Mouse (Mus musculus): ENCODE results near the gene Lifr. TPM values are rescaled to one million over a fixed set of nuclear protein-coding genes. Genes with fewer than 3 reads are reported as not detected.

The Lifr gene
- polyA plus RNA-seq, 1 experiment from 2014 or later: 31.4 TPM

DNA sequence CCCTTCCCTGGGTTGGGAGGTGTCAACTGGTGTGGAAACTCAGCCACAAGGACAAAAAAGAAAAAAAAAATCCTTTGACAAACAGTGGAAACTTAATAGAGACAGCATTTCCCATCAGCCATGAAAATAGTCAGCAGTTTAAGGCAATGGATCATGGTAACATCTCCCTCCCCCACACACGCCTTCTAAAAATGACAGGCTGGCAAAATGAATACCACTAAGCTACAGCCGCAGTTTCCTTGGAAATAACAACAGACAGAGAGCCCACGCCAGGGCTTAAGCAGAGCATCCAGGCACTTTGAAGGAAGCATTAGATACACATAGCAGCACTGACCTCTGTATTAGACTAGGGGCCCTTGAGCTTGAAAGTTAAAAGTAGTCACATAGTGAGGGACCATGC lies 150.5 kb downstream of the Lifr start:
- no peak for ATAC-seq (replicated peaks; ENCODE audit: insufficient number of reproducible peaks, low FRiP score, low TSS enrichment)
- no peak overlapping the region for H3K9ac ChIP-seq (ENCODE audit: low read depth, low read length)
- H3K36me3 ChIP-seq (ENCODE audit: control insufficient read depth, insufficient read depth, low read length): no peaks in the 10 kb centered on the region
- H3K4me2 ChIP-seq: no peak overlapping the region
- no peak overlapping the region for H3K27ac ChIP-seq (ENCODE audit: low read depth, low read length)
- no peaks in the 10 kb centered on the region for H3K9me3 ChIP-seq (replicated peaks; ENCODE audit: control insufficient read depth, low read length)
- no peaks in the 10 kb centered on the region; the same call in 1 of the 2 replicates for H3K27me3 ChIP-seq (ENCODE audit: control insufficient read depth, insufficient read depth, low read length)
- H3K4me1 ChIP-seq (ENCODE audit: control insufficient read depth, insufficient read depth, low read length): no peaks in the 10 kb centered on the region
- 80% methylated on average over 3 of the region's 3 CpGs for WGBS (ENCODE audit: insufficient replicate concordance)
- H3K4me3 ChIP-seq (ENCODE audit: low read depth, low read length): no peak overlapping the region

DNA sequence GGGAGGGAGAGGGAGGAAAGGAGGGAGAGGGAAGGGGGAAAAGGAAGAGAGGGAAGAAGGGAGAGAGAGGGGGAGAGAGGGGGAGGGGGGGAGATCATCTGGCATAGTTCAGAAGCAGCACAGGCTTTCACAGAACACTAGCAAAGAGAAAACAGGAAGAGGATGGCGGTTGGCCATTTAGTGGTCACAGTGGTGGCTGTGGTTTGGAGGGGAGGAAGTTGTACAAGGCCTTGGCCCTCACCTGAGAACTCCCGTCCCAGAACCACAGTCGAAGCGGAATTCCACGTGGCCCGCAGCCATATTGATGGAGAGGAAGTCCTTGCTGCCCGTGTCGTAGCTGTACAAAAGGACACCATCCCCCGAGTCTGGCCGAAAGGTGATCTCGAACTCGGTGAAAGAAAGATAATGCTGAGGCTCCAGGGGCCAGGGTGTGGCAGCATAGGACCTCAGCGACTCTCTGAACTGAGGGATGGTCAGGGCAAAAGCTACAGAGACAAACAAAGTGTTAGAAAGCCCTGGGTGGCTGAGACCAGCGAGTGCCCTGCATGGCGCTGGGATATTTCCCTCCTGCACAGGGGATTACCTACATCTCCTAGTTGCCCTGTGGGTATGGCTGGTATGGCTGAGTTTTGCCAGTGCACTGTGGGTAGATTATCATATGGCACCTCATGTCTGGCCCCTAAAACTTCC lies 151.9 kb downstream of the Lifr start:
- Histone ChIP-seq H3K36me3 (ENCODE audit: control insufficient read depth, insufficient read depth, low read length) (no peaks in the 10 kb centered on the region), H3K27me3 (ENCODE audit: control insufficient read depth, insufficient read depth, low read length) (no peaks in the 10 kb centered on the region; the same call in 1 of the 2 replicates), H3K4me2 (no peak overlapping the region), H3K9me3 (replicated peaks; ENCODE audit: control insufficient read depth, low read length) (no peaks in the 10 kb centered on the region), H3K9ac (ENCODE audit: low read depth, low read length) (no peak overlapping the region), H3K4me3 (ENCODE audit: low read depth, low read length) (no peak overlapping the region), H3K27ac (ENCODE audit: low read depth, low read length) (no peak overlapping the region), H3K4me1 (ENCODE audit: control insufficient read depth, insufficient read depth, low read length) (no peaks in the 10 kb centered on the region)
- ATAC-seq (replicated peaks; ENCODE audit: insufficient number of reproducible peaks, low FRiP score, low TSS enrichment): no peak
- 69% methylated on average over 15 of the region's 15 CpGs for WGBS (ENCODE audit: insufficient replicate concordance)

Other genes starting within 250 kb of the Lifr start
- gene Osmr, start 215.6 kb upstream of the Lifr start, polyA plus RNA-seq (2014; fragmentation: Nextera tagmentation; extraction: Ambion mirVana): 0.57 and 1.2 TPM in 2 replicates